ENCODE assay signal across 49 mouse cellular contexts in genomic region chr17:36799493-36799892, GRCm38 (mm10). TPM values are rescaled to one million over a fixed set of nuclear protein-coding genes. Genes with fewer than 3 reads are reported as not detected.
"Had no signal": no experiment of that assay in that cellular context is flagged by ENCODE, and none has a peak within 500 bp of the region (broad histone marks: within the 10 kb centered on the region; RNA-seq: fewer than 3 reads in every experiment).

No protein-coding gene starts in this region.

- H3K9me3 ChIP-seq: heart, embryonic 10.5 days; heart, embryonic 12.5 days; heart, embryonic 13.5 days; heart, embryonic 15.5 days; hindbrain, embryonic 10.5 days; hindbrain, embryonic 12.5 days; hindbrain, embryonic 13.5 days; hindbrain, embryonic 15.5 days; kidney, embryonic 15.5 days had no signal

- H3K27ac ChIP-seq: heart, embryonic 10.5 days; heart, embryonic 13.5 days; heart, embryonic 15.5 days; hindbrain, embryonic 10.5 days; hindbrain, embryonic 12.5 days; hindbrain, embryonic 13.5 days; hindbrain, embryonic 14.5 days; hindbrain, embryonic 15.5 days; hindbrain, postnatal 0 days; kidney, embryonic 15.5 days; kidney, postnatal 0 days; layer of hippocampus, adult 2 months; left cerebral cortex, adult 2 months had no signal

- DNase-seq: heart, postnatal 10 days; heart, postnatal 14 days; heart, postnatal 36 days; heart, postnatal 4 days; kidney, adult 11 months; kidney, adult 18-20 months; kidney, adult 2 months; kidney, adult 8-10 months; kidney, postnatal 10 days; kidney, postnatal 14 days; kidney, postnatal 25 days; kidney, postnatal 36 days; kidney, postnatal 4 days; layer of hippocampus, adult 9-11 months; layer of hippocampus, postnatal 36 days had no signal

- ATAC-seq: hindbrain, embryonic 16.5 days; hindbrain, postnatal 0 days; inflammation-experienced regulatory T-cells, adult 6 months had no signal

- H3K4me3 ChIP-seq: heart, embryonic 10.5 days; heart, embryonic 12.5 days; heart, embryonic 13.5 days; heart, embryonic 15.5 days; hindbrain, embryonic 10.5 days; hindbrain, embryonic 12.5 days; hindbrain, embryonic 13.5 days; hindbrain, embryonic 15.5 days; kidney, embryonic 15.5 days; layer of hippocampus, adult 2 months; left cerebral cortex, adult 2 months had no signal

- H3K9ac ChIP-seq: heart, embryonic 12.5 days; heart, embryonic 13.5 days; heart, embryonic 15.5 days; hindbrain, embryonic 12.5 days; hindbrain, embryonic 13.5 days; hindbrain, embryonic 14.5 days; hindbrain, embryonic 15.5 days; kidney, embryonic 15.5 days had no signal

- H3K36me3 ChIP-seq: heart, embryonic 10.5 days; heart, embryonic 12.5 days; heart, embryonic 13.5 days; heart, embryonic 15.5 days; hindbrain, embryonic 10.5 days; hindbrain, embryonic 12.5 days; hindbrain, embryonic 13.5 days; hindbrain, embryonic 15.5 days; kidney, embryonic 15.5 days had no signal

- H3K27me3 ChIP-seq: heart, embryonic 12.5 days; heart, embryonic 13.5 days; heart, embryonic 15.5 days; hindbrain, embryonic 12.5 days; hindbrain, embryonic 13.5 days; hindbrain, embryonic 15.5 days; kidney, embryonic 15.5 days had no signal

- H3K4me2 ChIP-seq: heart, embryonic 11.5 days; heart, embryonic 12.5 days; heart, embryonic 13.5 days; heart, embryonic 15.5 days; hindbrain, embryonic 12.5 days; hindbrain, embryonic 13.5 days; hindbrain, embryonic 14.5 days; hindbrain, embryonic 15.5 days; kidney, embryonic 15.5 days had no signal

- H3K4me1 ChIP-seq: heart, embryonic 10.5 days; heart, embryonic 12.5 days; heart, embryonic 13.5 days; heart, embryonic 15.5 days; hindbrain, embryonic 10.5 days; hindbrain, embryonic 12.5 days; hindbrain, embryonic 13.5 days; hindbrain, embryonic 15.5 days; kidney, embryonic 15.5 days had no signal

RNA-seq across cellular contexts. Expression of gene H2-M10.6, which starts 12.5 kb away (rescaled TPM):
- total RNA-seq: heart, adult 8-10 months; heart, postnatal 10 days; heart, postnatal 14 days; heart, postnatal 25 days; heart, postnatal 36 days; heart, postnatal 4 days; hematopoietic stem cell, adult 5-6 weeks; hindbrain, postnatal 0 days; layer of hippocampus, adult 18-20 months; layer of hippocampus, adult 2 months; layer of hippocampus, adult 8-10 months; layer of hippocampus, postnatal 10 days; layer of hippocampus, postnatal 14 days; layer of hippocampus, postnatal 25 days; layer of hippocampus, postnatal 36 days; left cerebral cortex, adult 18-20 months; left cerebral cortex, adult 2 months had no signal
- polyA plus RNA-seq: heart, embryonic 10.5 days; heart, embryonic 11.5 days; heart, embryonic 12.5 days; heart, embryonic 13.5 days; heart, embryonic 14.5 days; heart, embryonic 15.5 days; heart, embryonic 16.5 days; heart, postnatal 0 days; hindbrain, embryonic 10.5 days; hindbrain, embryonic 11.5 days; hindbrain, embryonic 12.5 days; hindbrain, embryonic 13.5 days; hindbrain, embryonic 14.5 days; hindbrain, embryonic 15.5 days; hindbrain, embryonic 16.5 days; hindbrain, postnatal 0 days; inflammation-experienced regulatory T-cells, adult 6 months; intestine, embryonic 14.5 days; kidney, adult 2 months; kidney, embryonic 14.5 days; kidney, embryonic 15.5 days; kidney, embryonic 16.5 days; kidney, postnatal 0 days; large intestine, adult 2 months had no signal

RNA-seq across cellular contexts. Expression of gene H2-M10.5, which starts 26.8 kb away (rescaled TPM):
- total RNA-seq: heart, adult 8-10 months; heart, postnatal 10 days; heart, postnatal 14 days; heart, postnatal 25 days; heart, postnatal 36 days; heart, postnatal 4 days; hematopoietic stem cell, adult 5-6 weeks; hindbrain, postnatal 0 days; layer of hippocampus, adult 18-20 months; layer of hippocampus, adult 2 months; layer of hippocampus, adult 8-10 months; layer of hippocampus, postnatal 10 days; layer of hippocampus, postnatal 14 days; layer of hippocampus, postnatal 25 days; layer of hippocampus, postnatal 36 days; left cerebral cortex, adult 18-20 months; left cerebral cortex, adult 2 months had no signal
- polyA plus RNA-seq: heart, embryonic 10.5 days; heart, embryonic 11.5 days; heart, embryonic 12.5 days; heart, embryonic 13.5 days; heart, embryonic 14.5 days; heart, embryonic 15.5 days; heart, embryonic 16.5 days; heart, postnatal 0 days; hindbrain, embryonic 10.5 days; hindbrain, embryonic 11.5 days; hindbrain, embryonic 12.5 days; hindbrain, embryonic 13.5 days; hindbrain, embryonic 14.5 days; hindbrain, embryonic 15.5 days; hindbrain, embryonic 16.5 days; hindbrain, postnatal 0 days; inflammation-experienced regulatory T-cells, adult 6 months; intestine, embryonic 14.5 days; kidney, adult 2 months; kidney, embryonic 14.5 days; kidney, embryonic 15.5 days; kidney, embryonic 16.5 days; kidney, postnatal 0 days; large intestine, adult 2 months had no signal
